Mouse (Mus musculus) liver, embryonic 14.5 days (tissue): Measurements from ENCODE around the gene Aldh5a1.

Experiments
- CTCF ChIP-seq: IDR thresholded peaks from 2 replicates; pipeline ENCODE4 v1.5.1; 2016; ENCODE audit warnings: antibody characterized with exemption, low read depth, control low read depth
- EP300 ChIP-seq: IDR thresholded peaks from 2 replicates; pipeline ENCODE4 v1.6.1; 2016; ENCODE audit warnings: antibody characterized with exemption, low read depth

- no peak for TF ChIP-seq CTCF
- no peak for TF ChIP-seq EP300
Measured at GRCm38 (mm10) chr13:24893880-24894279, 43.6 kb downstream of the Aldh5a1 start.
